Mouse (Mus musculus): ENCODE measurements at regions not wholly inside any gene's neighbourhood (a gene's known extent, or its start where the extent isn't known, plus 50 kb on each side); places are given as distances from the start of the nearest gene placed in this dataset.

GRCm38 (mm10) chr3:144137483-144137882, 67.5 kb downstream of the Lmo4 start:
- no peak for ATAC-seq (replicated peaks; ENCODE audit: low FRiP score, poor library complexity, severe bottlenecking)

GRCm38 (mm10) chr3:144136432-144136831, 68.6 kb downstream of the Lmo4 start:
- ATAC-seq (replicated peaks; ENCODE audit: low FRiP score, poor library complexity, severe bottlenecking), result no peak

- no peak for ATAC-seq (replicated peaks; ENCODE audit: low FRiP score, poor library complexity, severe bottlenecking)
Measured at GRCm38 (mm10) chr3:144135646-144136045, 69.4 kb downstream of the Lmo4 start.

GRCm38 (mm10) chr3:144128042-144128441, 77.0 kb downstream of the Lmo4 start:
- ATAC-seq (replicated peaks; ENCODE audit: low FRiP score, poor library complexity, severe bottlenecking), result no peak

- no peak for ATAC-seq (replicated peaks; ENCODE audit: low FRiP score, poor library complexity, severe bottlenecking)
Measured at GRCm38 (mm10) chr3:144124353-144124752, 80.7 kb downstream of the Lmo4 start.

- no peak for ATAC-seq (replicated peaks; ENCODE audit: low FRiP score, poor library complexity, severe bottlenecking)
Measured at GRCm38 (mm10) chr3:144123361-144124072, 81.5 kb downstream of the Lmo4 start.

GRCm38 (mm10) chr3:144119076-144119475, 85.9 kb downstream of the Lmo4 start:
- ATAC-seq (replicated peaks; ENCODE audit: low FRiP score, poor library complexity, severe bottlenecking), result no peak

GRCm38 (mm10) chr3:144113672-144114645, 91.1 kb downstream of the Lmo4 start:
- ATAC-seq (replicated peaks; ENCODE audit: low FRiP score, poor library complexity, severe bottlenecking), result no peak

- no peak for ATAC-seq (replicated peaks; ENCODE audit: low FRiP score, poor library complexity, severe bottlenecking)
Measured at GRCm38 (mm10) chr3:144110331-144111080, 94.5 kb downstream of the Lmo4 start.

- ATAC-seq (replicated peaks; ENCODE audit: low FRiP score, poor library complexity, severe bottlenecking), result no peak
Measured at GRCm38 (mm10) chr3:144109769-144110168, 95.3 kb downstream of the Lmo4 start.

GRCm38 (mm10) chr3:144108310-144108709, 96.7 kb downstream of the Lmo4 start:
- no peak for ATAC-seq (replicated peaks; ENCODE audit: low FRiP score, poor library complexity, severe bottlenecking)

- ATAC-seq (replicated peaks; ENCODE audit: low FRiP score, poor library complexity, severe bottlenecking), result no peak
Measured at GRCm38 (mm10) chr3:144107664-144108063, 97.4 kb downstream of the Lmo4 start.

- no peak for ATAC-seq (replicated peaks; ENCODE audit: low FRiP score, poor library complexity, severe bottlenecking)
Measured at GRCm38 (mm10) chr3:144104366-144104765, 100.7 kb downstream of the Lmo4 start.

GRCm38 (mm10) chr3:144099444-144099843, 105.6 kb downstream of the Lmo4 start:
- ATAC-seq (replicated peaks; ENCODE audit: low FRiP score, poor library complexity, severe bottlenecking), result no peak

- no peak for ATAC-seq (replicated peaks; ENCODE audit: low FRiP score, poor library complexity, severe bottlenecking)
Measured at GRCm38 (mm10) chr3:144098762-144099161, 106.3 kb downstream of the Lmo4 start.

- no peak for ATAC-seq (replicated peaks; ENCODE audit: low FRiP score, poor library complexity, severe bottlenecking)
Measured at GRCm38 (mm10) chr3:144091231-144091630, 113.8 kb downstream of the Lmo4 start.

- no peak for ATAC-seq (replicated peaks; ENCODE audit: low FRiP score, poor library complexity, severe bottlenecking)
Measured at GRCm38 (mm10) chr3:144089790-144090256, 115.2 kb downstream of the Lmo4 start.

GRCm38 (mm10) chr3:144088261-144088884, 116.6 kb downstream of the Lmo4 start:
- no peak for ATAC-seq (replicated peaks; ENCODE audit: low FRiP score, poor library complexity, severe bottlenecking)

- no peak for ATAC-seq (replicated peaks; ENCODE audit: low FRiP score, poor library complexity, severe bottlenecking)
Measured at GRCm38 (mm10) chr3:144087771-144088170, 117.2 kb downstream of the Lmo4 start.

GRCm38 (mm10) chr3:144086176-144086575, 118.8 kb downstream of the Lmo4 start:
- ATAC-seq (replicated peaks; ENCODE audit: low FRiP score, poor library complexity, severe bottlenecking), result no peak
